Mouse (Mus musculus): ENCODE measurements around the gene Basp1.

DNA sequence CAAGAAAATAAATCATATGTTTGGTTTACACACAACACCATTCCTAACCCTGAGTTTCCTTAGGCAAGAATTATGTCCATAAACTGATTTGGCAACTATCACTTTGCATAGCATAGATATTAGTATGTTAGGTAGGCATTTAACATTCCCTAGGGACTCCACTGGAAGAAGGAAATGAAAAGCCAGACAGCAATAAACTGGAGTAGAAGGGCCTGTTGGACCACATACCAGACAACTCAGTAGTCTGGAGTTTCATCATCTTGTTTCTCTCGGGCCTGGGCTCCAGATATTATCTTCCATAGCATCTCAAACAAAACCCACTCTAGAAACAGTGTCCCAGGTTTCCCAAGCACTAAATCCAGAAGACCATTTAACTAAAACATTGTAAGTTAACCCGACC lies 91.0 kb downstream of the Basp1 start:
- TF ChIP-seq GATA1 (IDR thresholded peaks at IDR 0.05; ENCODE audit: borderline replicate concordance, low read length) (no peak), FLI1 (IDR thresholded peaks at IDR 0.05; ENCODE audit: low read length) (no peak)
